Mouse (Mus musculus): ENCODE results near the gene Fyb.

DNA sequence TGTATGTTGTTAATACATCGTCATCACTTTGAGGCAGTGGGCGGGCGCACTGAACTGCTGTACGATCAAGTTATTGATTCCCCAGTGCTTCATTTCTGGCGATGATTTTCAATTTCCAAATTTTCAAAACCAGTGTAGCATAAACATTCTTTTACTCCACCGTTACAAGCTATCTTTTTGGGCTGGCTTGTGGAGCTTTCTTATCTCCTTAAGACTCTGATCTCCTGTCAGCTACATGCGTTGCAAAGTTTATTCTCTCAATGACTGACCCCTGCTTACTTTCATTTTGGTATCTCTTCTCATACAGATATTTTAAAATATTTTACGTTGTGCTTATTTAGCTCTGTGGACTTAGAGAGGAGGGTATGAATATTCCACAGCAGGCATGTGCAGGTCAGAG lies 11.9 kb downstream of the Fyb start:
- no peak for TF ChIP-seq CTCF (IDR thresholded peaks at IDR 0.05; ENCODE audit: control insufficient read depth, insufficient read depth, insufficient read length)
- no peak for TF ChIP-seq CEBPB (IDR thresholded peaks at IDR 0.05; ENCODE audit: low read depth)
- no peak for TF ChIP-seq USF1 (IDR thresholded peaks at IDR 0.05; ENCODE audit: low read depth)
- TF ChIP-seq MYOD1 (IDR thresholded peaks at IDR 0.05; ENCODE audit: control insufficient read depth, insufficient read length, low read depth): no peak
- no peak for TF ChIP-seq MAX (IDR thresholded peaks at IDR 0.05)
- TF ChIP-seq FOSL1 (IDR thresholded peaks at IDR 0.05; ENCODE audit: insufficient read depth, low read length, poor library complexity, severe bottlenecking): no peak
